In the genomic region with DNA sequence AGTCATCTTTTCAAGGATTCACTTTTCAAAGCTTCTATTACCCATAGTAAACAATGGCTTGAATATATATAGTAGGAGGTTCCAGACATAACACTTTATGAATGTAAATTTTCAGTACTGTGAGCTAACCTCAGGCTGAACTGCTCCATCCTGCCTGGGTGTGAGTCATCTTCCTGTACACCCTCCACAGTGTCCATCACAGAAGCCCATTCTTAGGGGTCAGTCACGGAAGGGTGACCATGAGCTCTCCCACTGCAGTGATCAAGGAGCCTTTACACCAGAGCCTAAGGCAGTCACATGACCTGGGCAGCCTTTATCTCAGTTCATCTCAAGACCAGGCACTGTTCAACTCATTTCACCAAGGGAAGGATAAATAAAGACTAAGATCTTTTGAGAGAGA, we compare ENCODE assay signal across 1 mouse cellular context.
A peak's percentile ranks its signal among the peaks of the same experiment; 100 is the strongest.
TF ChIP-seq lines count a peak whose summit lies in the region.

No protein-coding gene starts in this region.

TF ChIP-seq in MEL, 35 proteins besides CTCF, POLR2A, EP300 and RAD21:
- TF ChIP-seq USF1 (IDR thresholded peaks at IDR 0.05; ENCODE audit: low read depth, low read length) (peak; percentile 64), MAX (IDR thresholded peaks at IDR 0.05; ENCODE audit: low read length) (no peak)
